Mouse (Mus musculus) spleen, adult 2 months (tissue): ENCODE measurements around the gene Pycr2.

Source experiments
- CTCF ChIP-seq: fragments of 200-500 bp; IDR thresholded peaks from 2 replicates; pipeline ENCODE4 v1.5.1; 2011; ENCODE audit warnings: mild to moderate bottlenecking, inconsistent platforms; ENCODE audit not compliant: insufficient read depth, insufficient read length, insufficient replicate concordance; ENCODE audit errors: extremely low read depth
- POLR2A ChIP-seq: fragments of 200-500 bp; IDR thresholded peaks from 2 replicates; pipeline ENCODE4 v1.6.1; 2011; ENCODE audit warnings: low read depth, low read length, inconsistent platforms

DNA sequence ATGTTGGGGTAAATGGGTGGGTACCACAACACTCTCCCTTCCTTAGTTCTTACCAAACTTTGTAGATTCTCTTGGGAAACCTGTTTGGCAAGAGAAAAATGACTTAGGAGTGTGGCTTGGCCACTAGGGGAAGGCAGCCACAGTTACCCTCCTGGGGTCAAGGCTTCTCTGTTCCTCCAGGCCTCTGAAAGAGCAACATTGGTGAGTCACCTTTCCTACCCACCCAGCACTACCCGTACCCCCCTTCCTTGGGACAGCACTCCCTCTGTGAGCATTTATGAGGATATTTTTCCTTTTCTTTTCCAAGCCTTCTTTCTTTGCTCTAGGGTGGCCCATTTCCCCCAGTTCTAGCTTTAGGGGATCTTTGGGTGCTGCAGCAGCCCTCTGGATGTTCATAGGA, 39.8 kb downstream of the Pycr2 start:
- peak; percentile 0; the same call in 1 of the 2 replicates for TF ChIP-seq CTCF
- TF ChIP-seq POLR2A = no peak
